Comparison of ENCODE assay signal across 8 mouse cellular contexts in the genomic region with DNA sequence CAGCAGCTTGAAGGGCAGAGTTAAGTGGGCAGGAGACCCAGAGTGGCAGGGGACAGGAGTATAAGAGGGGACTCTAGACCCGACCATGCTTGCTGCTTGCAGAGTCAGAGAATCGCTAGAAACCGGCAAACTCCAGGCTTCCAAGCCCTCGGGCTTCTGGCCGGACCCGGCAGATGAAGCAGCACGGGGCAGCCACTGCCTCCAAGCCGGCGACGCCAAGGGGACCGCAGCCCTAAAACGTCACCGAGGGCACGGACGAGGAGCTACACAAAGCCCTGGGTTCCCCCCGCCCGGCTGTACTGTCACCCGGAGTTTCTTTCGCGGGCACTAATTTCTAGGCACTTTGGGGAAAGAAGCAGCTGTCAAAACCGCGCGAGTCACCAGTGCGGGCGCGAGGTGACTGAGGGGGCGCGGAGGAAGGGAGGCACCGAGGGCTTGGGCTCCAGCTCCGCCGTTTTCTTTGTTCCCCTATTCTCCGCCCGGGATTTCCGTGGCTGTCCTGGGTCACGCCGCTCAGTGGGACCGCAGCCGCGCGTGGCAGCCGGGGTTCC. TPM values are rescaled to one million over a fixed set of nuclear protein-coding genes. Genes with fewer than 3 reads are reported as not detected.
DNase-seq lines count a peak whose midpoint lies in the region; ATAC-seq and TF ChIP-seq lines count a peak whose summit lies in the region.

No protein-coding gene starts in this region.

- intact Hi-C loops in heart, adult 2 months (cut with DNase I) = loop anchor here (2.0 to 5.0 kb wide), 2 partner anchors 60 to 109 kb away; partner anchors contain the start of gene Shld1
- intact Hi-C loops in left cerebral cortex, postnatal 10 days (cut with DNase I) = loop anchor here (2.0 to 5.0 kb wide), 2 partner anchors 109 to 205 kb away; partner anchors contain the start of genes Chgb and Shld1

- peak overlapping the region; percentile 62 for H3K4me3 ChIP-seq in heart, adult 2 months
- peak overlapping the region; percentile 96 for H3K4me3 ChIP-seq in megakaryocyte, embryonic 14.5 days (replicated peaks)

- WGBS in heart, adult 2 months = under 1% methylated on average over 40 of the region's 41 CpGs

- H3K79me2 ChIP-seq in heart, adult 2 months (replicated peaks; ENCODE audit: control insufficient read depth, insufficient read depth, low read length) = no peaks in the 10 kb centered on the region

- ATAC-seq in erythroid progenitor cell, adult 5-6 weeks (replicated peaks; ENCODE audit: low FRiP score, poor library complexity, severe bottlenecking) = peak; percentile 16; the same call in 1 of the 2 replicates

- no peak for DNase-seq in heart, adult 2 months
- DNase-seq in heart, adult 11 months = no peak
- DNase-seq in brain, embryonic 14.5 days (ENCODE audit: low read depth) = peak; percentile 80
- DNase-seq in heart, postnatal 4 days = peak; percentile 72
- DNase-seq in left cerebral cortex, postnatal 10 days (ENCODE audit: extremely low spot score in 1 of 2, low spot score in 2 of 2) = peak; percentile 40 to 74
- DNase-seq in right cerebral cortex, postnatal 4 days = peak; percentile 55

- H3K9ac ChIP-seq in heart, adult 2 months (ENCODE audit: low read depth, low read length) = peak overlapping the region; percentile 96

- 0 out of 2 replicates have a peak, but pooled peaks have one; percentile 32 for TF ChIP-seq POLR2A in heart, adult 2 months (IDR thresholded peaks at IDR 0.05; ENCODE audit: insufficient read depth, low read depth, low read length)
- TF ChIP-seq POLR2A in brain, embryonic 14.5 days (IDR thresholded peaks at IDR 0.05; ENCODE audit: borderline replicate concordance, extremely low read depth, insufficient read depth, insufficient read length, poor library complexity, severe bottlenecking) = no peak

- peaks cover 19% of the 10 kb centered on the region for H3K36me3 ChIP-seq in heart, adult 2 months (ENCODE audit: control insufficient read depth, insufficient read depth, low read length)
- peaks cover 21% of the 10 kb centered on the region for H3K36me3 ChIP-seq in megakaryocyte, embryonic 14.5 days (replicated peaks; ENCODE audit: low read length)

- TF ChIP-seq CTCF in heart, adult 2 months (IDR thresholded peaks at IDR 0.05) = no peak
- no peak for TF ChIP-seq CTCF in brain, embryonic 14.5 days (IDR thresholded peaks at IDR 0.05; ENCODE audit: borderline replicate concordance, extremely low read depth, insufficient read depth, insufficient read length)

- peak overlapping the region; percentile 98 for H3K27ac ChIP-seq in heart, adult 2 months

- H3K9me3 ChIP-seq in megakaryocyte, embryonic 14.5 days = 0 out of 2 replicates have a peak, but pooled peaks cover 3% of the 10 kb centered on the region

- H3K27me3 ChIP-seq in heart, adult 2 months (ENCODE audit: control insufficient read depth, insufficient read depth, low read length) = no peaks in the 10 kb centered on the region
- H3K27me3 ChIP-seq in megakaryocyte, embryonic 14.5 days (replicated peaks) = no peaks in the 10 kb centered on the region

- H3K4me1 ChIP-seq in heart, adult 2 months (ENCODE audit: control insufficient read depth, insufficient read depth, low read length) = peaks cover 6% of the 10 kb centered on the region
- peaks cover 53% of the 10 kb centered on the region for H3K4me1 ChIP-seq in megakaryocyte, embryonic 14.5 days

- TF ChIP-seq EP300 in heart, adult 2 months (IDR thresholded peaks at IDR 0.05; ENCODE audit: insufficient read depth, low read depth, low read length) = 0 out of 2 replicates have a peak, but pooled peaks have one; percentile 25

RNA-seq across cellular contexts. Expression of gene Gpcpd1, which starts 10.0 kb away (rescaled TPM):
- total RNA-seq in heart, adult 2 months (2021) = 100 to 1,000 TPM; 135 to 224 TPM
- 37.5 and 76.6 TPM in 2 replicates for polyA plus RNA-seq in heart, adult 2 months (2012; rRNA removed)
- polyA plus RNA-seq in brain, embryonic 14.5 days (2012; rRNA removed) = 51.1 and 57.9 TPM in 2 replicates
- 249 and 306 TPM in 2 replicates for total RNA-seq in erythroid progenitor cell, adult 5-6 weeks (2015; ENCODE audit: low replicate concordance)
- 276 and 286 TPM in 2 replicates for total RNA-seq in erythroid progenitor cell, adult 5-6 weeks (2017; ENCODE audit: low replicate concordance)
- 10 to 100 TPM; 62.0 to 71.1 TPM for total RNA-seq in heart, postnatal 4 days (2021)
- 100 to 1,000 TPM; 131 to 150 TPM for total RNA-seq in left cerebral cortex, postnatal 10 days (2021)
- polyA plus RNA-seq in megakaryocyte, embryonic 14.5 days (2012; ENCODE audit: insufficient read depth, low replicate concordance) = 0.64 and 5.3 TPM in 2 replicates

Comparison
In these comparisons a context has a peak if more than half of its experiments do, and no peak if none do; other contexts are left out.
1. DNase-seq: peak in brain, embryonic 14.5 days (single experiment), heart, postnatal 4 days (single experiment), left cerebral cortex, postnatal 10 days (2 of 2) and right cerebral cortex, postnatal 4 days (single experiment); none in heart, adult 2 months (0 of 2) and heart, adult 11 months (single experiment).